Mouse (Mus musculus): ENCODE data around the gene Kalrn.
A peak's percentile ranks its signal among the peaks of the same experiment; 100 is the strongest.

The Kalrn gene

GRCm38 (mm10) chr16:34344895-34345876 lies 228.1 kb downstream of the Kalrn start:
- DNase-seq, result no peak

GRCm38 (mm10) chr16:34343968-34344367 lies 229.4 kb downstream of the Kalrn start:
- DNase-seq, result no peak

- no peak for DNase-seq
Measured at GRCm38 (mm10) chr16:34343161-34343560, 230.2 kb downstream of the Kalrn start.

GRCm38 (mm10) chr16:34342369-34343160 lies 230.8 kb downstream of the Kalrn start:
- DNase-seq, result peak; percentile 93

- DNase-seq, result no peak
Measured at GRCm38 (mm10) chr16:34334919-34335318, 238.4 kb downstream of the Kalrn start.

- DNase-seq, result no peak
Measured at GRCm38 (mm10) chr16:34331630-34332029, 241.7 kb downstream of the Kalrn start.

GRCm38 (mm10) chr16:34329876-34330275 lies 243.5 kb downstream of the Kalrn start:
- no peak for DNase-seq

GRCm38 (mm10) chr16:34329431-34329873 lies 243.9 kb downstream of the Kalrn start:
- DNase-seq, result no peak

- no peak for DNase-seq
Measured at GRCm38 (mm10) chr16:34327890-34328289, 245.4 kb downstream of the Kalrn start.

GRCm38 (mm10) chr16:34325869-34326268 lies 247.5 kb downstream of the Kalrn start:
- DNase-seq, result no peak

- no peak for DNase-seq
Measured at GRCm38 (mm10) chr16:34325161-34325560, 248.2 kb downstream of the Kalrn start.

- no peak for DNase-seq
Measured at GRCm38 (mm10) chr16:34324735-34325134, 248.6 kb downstream of the Kalrn start.

GRCm38 (mm10) chr16:34323496-34323895 lies 249.8 kb downstream of the Kalrn start:
- no peak for DNase-seq

GRCm38 (mm10) chr16:34322546-34322945 lies 250.8 kb downstream of the Kalrn start:
- DNase-seq, result peak; percentile 48

- DNase-seq, result no peak
Measured at GRCm38 (mm10) chr16:34321066-34321790, 252.1 kb downstream of the Kalrn start.

GRCm38 (mm10) chr16:34320023-34320800 lies 253.1 kb downstream of the Kalrn start:
- no peak for DNase-seq

GRCm38 (mm10) chr16:34317110-34317509 lies 256.2 kb downstream of the Kalrn start:
- DNase-seq, result no peak

- DNase-seq, result no peak
Measured at GRCm38 (mm10) chr16:34316253-34316652, 257.1 kb downstream of the Kalrn start.

GRCm38 (mm10) chr16:34314071-34314470 lies 259.3 kb downstream of the Kalrn start:
- no peak for DNase-seq

- no peak for DNase-seq
Measured at GRCm38 (mm10) chr16:34311577-34311976, 261.8 kb downstream of the Kalrn start.

- DNase-seq, result no peak
Measured at GRCm38 (mm10) chr16:34310363-34310762, 263.0 kb downstream of the Kalrn start.

- no peak for DNase-seq
Measured at GRCm38 (mm10) chr16:34308324-34308723, 265.0 kb downstream of the Kalrn start.
